Mouse (Mus musculus) embryonic fibroblast, embryonic 13.5 days (primary cell): ENCODE measurements around the gene Bcar3. TPM values are rescaled to one million over a fixed set of nuclear protein-coding genes. Genes with fewer than 3 reads are reported as not detected.
A peak's percentile ranks its signal among the peaks of the same experiment; 100 is the strongest.

Experiments used
- H3K27ac ChIP-seq: 2 replicates; pipeline ENCODE4 v1.5.1; 2012; ENCODE audit warnings: low read length, control low read depth, inconsistent platforms; ENCODE audit not compliant: insufficient read depth
- H3K4me1 ChIP-seq: 2 replicates; pipeline ENCODE4 v1.6.1; 2011; ENCODE audit warnings: low read length; ENCODE audit not compliant: control insufficient read depth, insufficient read depth
- H3K4me3 ChIP-seq: 2 replicates; pipeline ENCODE4 v1.5.1; 2011; ENCODE audit warnings: mild to moderate bottlenecking, control low read depth, low read length; ENCODE audit not compliant: insufficient read depth
- CTCF ChIP-seq: IDR thresholded peaks from 2 replicates; pipeline ENCODE4 v1.5.1; 2011; ENCODE audit warnings: mild to moderate bottlenecking, control low read depth, low read length, moderate library complexity, borderline replicate concordance; ENCODE audit not compliant: insufficient read depth
- POLR2A ChIP-seq: IDR thresholded peaks from 2 replicates; pipeline ENCODE4 v1.6.1; 2011; ENCODE audit warnings: low read depth, mild to moderate bottlenecking, control low read depth, low read length, moderate library complexity
- polyA plus RNA-seq: library from polyadenylated mRNA; stranded (reverse); fragments of >200 nt; gene quantifications from 2 replicates; pipeline ENCODE4 v1.2.4, GENCODE M21; 2011; ENCODE audit warnings: low read depth; ENCODE audit not compliant: missing spikeins, insufficient read length

Gene Bcar3
- polyA plus RNA-seq, 1 experiment: 4.2 TPM

- TF ChIP-seq CTCF (no peak), POLR2A (no peak)
- Histone ChIP-seq H3K27ac (peak overlapping the region; percentile 58; the same call in 1 of the 2 replicates), H3K4me3 (peak overlapping the region; percentile 60), H3K4me1 (no peaks in the 10 kb centered on the region; the same call in 1 of the 2 replicates)
These were observed 1.4 kb upstream of the Bcar3 start for GRCm38 (mm10) chr3:122292300-122293222.

GRCm38 (mm10) chr3:122293223-122293953, 548 bp upstream of the Bcar3 start:
- peak overlapping the region; percentile 55 for H3K4me3 ChIP-seq
- H3K4me1 ChIP-seq: no peaks in the 10 kb centered on the region; the same call in 1 of the 2 replicates
- H3K27ac ChIP-seq: peak overlapping the region; percentile 58
- TF ChIP-seq CTCF: no peak
- peak; percentile 68 for TF ChIP-seq POLR2A

- H3K4me1 ChIP-seq: no peaks in the 10 kb centered on the region; the same call in 1 of the 2 replicates
- H3K4me3 ChIP-seq: no peak overlapping the region
- H3K27ac ChIP-seq: no peak overlapping the region
- TF ChIP-seq CTCF (peak; percentile 75), POLR2A (no peak)
These were observed 1.6 kb downstream of the Bcar3 start for GRCm38 (mm10) chr3:122295511-122295910.

DNA sequence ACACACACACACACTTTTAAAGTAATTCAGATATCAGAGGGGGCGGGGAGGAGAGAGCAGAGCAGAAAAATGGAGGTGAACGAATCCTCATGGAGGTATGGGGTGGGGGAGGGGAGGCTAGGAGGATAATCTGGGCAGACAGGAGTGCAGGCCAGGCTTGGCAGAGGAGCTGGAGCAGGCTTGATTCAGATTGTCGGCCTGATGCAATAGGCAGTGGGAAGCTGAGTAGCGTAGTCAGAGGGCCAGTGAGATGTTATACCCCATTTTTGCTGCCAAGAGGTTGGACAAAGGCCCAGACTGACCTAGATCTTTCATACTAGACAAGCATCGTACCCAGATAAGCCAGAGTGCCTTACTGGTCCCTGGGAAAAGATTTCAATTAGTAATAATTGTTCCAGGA, 3.0 kb downstream of the Bcar3 start:
- no peak for TF ChIP-seq CTCF
- no peak for TF ChIP-seq POLR2A
- H3K4me3 ChIP-seq: no peak overlapping the region
- H3K4me1 ChIP-seq: no peaks in the 10 kb centered on the region; the same call in 1 of the 2 replicates
- peak overlapping the region; percentile 35; the same call in 1 of the 2 replicates for H3K27ac ChIP-seq

DNA sequence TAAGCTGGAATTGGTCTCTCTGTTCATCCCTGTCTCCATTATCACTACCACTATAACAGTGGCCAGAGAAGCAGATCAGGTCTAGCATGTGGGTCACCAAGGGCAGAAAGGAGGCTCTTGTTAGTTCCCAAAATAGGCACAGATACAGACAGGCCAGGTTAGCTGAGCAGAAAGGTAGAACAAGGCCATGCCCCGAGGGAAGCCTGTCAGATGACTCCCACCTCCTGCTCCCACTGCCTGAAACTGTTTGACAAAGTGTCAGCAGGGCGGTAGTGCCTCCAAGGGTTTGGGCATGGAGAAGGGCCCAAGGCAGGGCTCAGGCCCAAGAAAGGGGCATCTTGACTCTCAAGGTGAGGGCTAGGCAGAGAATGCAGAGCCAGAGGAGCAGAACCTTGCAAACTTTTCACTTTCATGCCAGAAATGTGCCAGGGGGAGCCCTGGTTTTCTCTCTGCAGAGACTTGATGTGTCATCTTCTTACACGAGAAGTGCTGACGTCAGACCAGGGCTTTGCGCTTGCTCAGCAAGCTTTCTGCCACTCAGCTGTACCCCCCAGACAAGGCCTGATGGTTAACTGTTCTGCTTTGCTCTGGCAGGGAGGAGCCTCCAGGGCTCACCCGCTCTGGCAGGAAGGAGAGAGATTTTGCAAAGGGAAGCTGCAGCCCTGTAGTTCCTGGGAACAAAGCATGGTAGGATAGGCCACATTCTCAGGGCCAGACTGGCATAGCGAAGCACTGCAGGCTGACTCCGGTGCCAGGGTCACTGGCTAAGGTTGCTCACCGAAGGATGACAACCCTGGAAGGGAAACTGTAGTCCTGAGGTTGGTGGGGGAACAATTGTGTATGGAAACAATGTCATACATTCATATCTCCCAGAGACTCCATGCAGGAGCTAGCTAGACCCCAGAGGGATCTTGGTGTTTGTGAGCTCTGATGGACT, 7.3 kb downstream of the Bcar3 start:
- H3K27ac ChIP-seq: no peak overlapping the region
- TF ChIP-seq CTCF: no peak
- no peak for TF ChIP-seq POLR2A
- H3K4me1 ChIP-seq: no peaks in the 10 kb centered on the region
- no peak overlapping the region for H3K4me3 ChIP-seq

DNA sequence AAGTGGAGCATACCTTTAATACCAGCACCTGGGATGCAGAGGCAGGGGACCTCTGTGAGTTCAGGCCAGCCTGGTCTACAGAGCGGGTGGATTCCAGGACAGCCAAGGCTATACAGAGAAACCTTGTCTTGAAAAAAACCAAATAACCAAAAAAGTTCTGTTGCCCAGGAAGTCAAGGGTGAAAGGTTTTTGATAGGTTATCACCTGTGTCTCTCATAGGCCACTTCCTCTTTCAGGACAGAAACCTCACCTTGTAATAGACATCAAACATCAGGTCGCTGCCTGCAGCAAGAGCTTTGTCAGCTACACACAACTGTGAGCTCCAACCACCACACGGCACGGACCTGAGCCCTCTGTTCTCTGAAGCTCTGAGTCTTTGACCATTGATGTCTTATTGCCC, 10.6 kb downstream of the Bcar3 start:
- TF ChIP-seq POLR2A (no peak), CTCF (no peak)
- no peaks in the 10 kb centered on the region for H3K4me1 ChIP-seq
- H3K27ac ChIP-seq: no peak overlapping the region
- H3K4me3 ChIP-seq: no peak overlapping the region

GRCm38 (mm10) chr3:122307894-122308671, 14.1 kb downstream of the Bcar3 start:
- no peak overlapping the region for H3K4me3 ChIP-seq
- H3K4me1 ChIP-seq: no peaks in the 10 kb centered on the region
- no peak overlapping the region for H3K27ac ChIP-seq
- TF ChIP-seq POLR2A (no peak), CTCF (no peak)

GRCm38 (mm10) chr3:122308981-122309380, 15.0 kb downstream of the Bcar3 start:
- H3K27ac ChIP-seq: no peak overlapping the region
- no peaks in the 10 kb centered on the region for H3K4me1 ChIP-seq
- TF ChIP-seq CTCF (no peak), POLR2A (no peak)
- H3K4me3 ChIP-seq: no peak overlapping the region
